Mouse (Mus musculus) stomach, embryonic 14.5 days (tissue): ENCODE data around the gene Mmp24. TPM values are rescaled to one million over a fixed set of nuclear protein-coding genes. Genes with fewer than 3 reads are reported as not detected.
"Not testable (repeated sequence)": the region's sequence is repeated elsewhere in the genome, so short reads cannot be mapped to it uniquely, and the experiment has no call there.

ENCODE experiments used
- ATAC-seq: fragments of 200-750 bp; cut with Nextera tagmentation; 2 replicates; pipeline ENCODE4 v1.8.0; 2017; ENCODE audit warnings: low read depth, moderate TSS enrichment; ENCODE audit not compliant: insufficient number of reproducible peaks, insufficient read depth, low FRiP score
- H3K27ac ChIP-seq: fragments of 300-500 bp; sonication (generic); 2 replicates; pipeline ENCODE4 v1.5.1; 2014; ENCODE audit warnings: mild to moderate bottlenecking, low read length, moderate library complexity, mixed read lengths
- H3K27me3 ChIP-seq: fragments of 300-500 bp; sonication (generic); 2 replicates; pipeline ENCODE4 v1.6.1; 2014; ENCODE audit warnings: low read length, control low read depth, mixed read lengths; ENCODE audit not compliant: control insufficient read depth, insufficient read depth
- H3K36me3 ChIP-seq: fragments of 300-500 bp; sonication (generic); 2 replicates; pipeline ENCODE4 v1.6.1; 2014; ENCODE audit warnings: mild to moderate bottlenecking, control low read depth, low read length, moderate library complexity, mixed read lengths; ENCODE audit not compliant: control insufficient read depth, insufficient read depth
- H3K4me1 ChIP-seq: fragments of 300-500 bp; sonication (generic); 2 replicates; pipeline ENCODE4 v1.6.1; 2014; ENCODE audit warnings: low read length, control low read depth, mixed read lengths; ENCODE audit not compliant: control insufficient read depth, insufficient read depth
- H3K4me2 ChIP-seq: fragments of 300-500 bp; sonication (generic); replicated peaks from 2 replicates; pipeline ENCODE4 v1.6.1; 2014; ENCODE audit warnings: low read depth, low read length, control low read depth
- H3K4me3 ChIP-seq: fragments of 300-500 bp; sonication (generic); 2 replicates; pipeline ENCODE4 v1.5.1; 2014; ENCODE audit warnings: low read depth, low read length, control low read depth
- H3K9ac ChIP-seq: fragments of 300-500 bp; sonication (generic); replicated peaks from 2 replicates; pipeline ENCODE4 v1.6.1; 2014; ENCODE audit warnings: low read depth, mild to moderate bottlenecking, control low read depth, low read length, moderate library complexity, mixed read lengths
- H3K9me3 ChIP-seq: fragments of 300-500 bp; sonication (generic); 2 replicates; pipeline ENCODE4 v1.6.1; 2016; ENCODE audit warnings: low read depth, low read length, control low read depth; ENCODE audit not compliant: control insufficient read depth
- WGBS: fragments of 180-500 bp; shearing (Covaris S2); extraction: QIAGEN DNeasy Blood & Tissue Kit; methylation state at CpG from one replicate; pipeline ENCODE4 v1.1.7; 2014; 5-methylcytosine and 5-hydroxymethylcytosine counted together
- polyA plus RNA-seq: library from polyadenylated mRNA; unstranded; fragments of >200 nt; fragmentation: Nextera tagmentation; extraction: Ambion mirVana; gene quantifications from 2 replicates; pipeline ENCODE4 v1.2.1, GENCODE M21; 2014

Gene Mmp24
- polyA plus RNA-seq, 1 experiment from 2014 or later = 0.51 TPM

DNA sequence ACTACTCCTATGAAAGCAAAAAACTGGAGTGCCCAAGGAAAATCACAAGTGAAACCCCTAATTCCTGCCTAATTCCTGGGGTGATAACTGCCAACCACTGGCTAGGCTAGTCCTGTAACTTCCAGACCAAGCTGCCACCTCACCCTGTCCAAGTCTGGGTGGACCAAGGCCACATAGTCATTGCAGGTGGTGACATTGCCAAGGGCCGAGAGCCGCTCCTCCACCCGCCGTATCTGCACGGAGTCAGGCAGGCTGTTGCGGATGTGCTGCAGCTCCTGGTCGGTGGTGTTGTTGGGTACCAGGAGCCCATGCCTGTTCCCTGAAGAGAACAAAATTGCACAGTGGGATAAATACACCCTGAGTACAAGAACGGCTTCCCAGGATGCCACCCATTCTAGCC lies 48.6 kb downstream of the Mmp24 start:
- no peak for ATAC-seq
- Histone ChIP-seq H3K4me3 (no peak overlapping the region), H3K36me3 (peaks cover 41% of the 10 kb centered on the region), H3K27me3 (no peaks in the 10 kb centered on the region), H3K4me1 (peaks cover 11% of the 10 kb centered on the region; the same call in 1 of the 2 replicates), H3K9ac (no peak overlapping the region), H3K4me2 (no peak overlapping the region), H3K9me3 (no peaks in the 10 kb centered on the region), H3K27ac (no peak overlapping the region)
- WGBS = 97% methylated on average over 8 of the region's 8 CpGs

DNA sequence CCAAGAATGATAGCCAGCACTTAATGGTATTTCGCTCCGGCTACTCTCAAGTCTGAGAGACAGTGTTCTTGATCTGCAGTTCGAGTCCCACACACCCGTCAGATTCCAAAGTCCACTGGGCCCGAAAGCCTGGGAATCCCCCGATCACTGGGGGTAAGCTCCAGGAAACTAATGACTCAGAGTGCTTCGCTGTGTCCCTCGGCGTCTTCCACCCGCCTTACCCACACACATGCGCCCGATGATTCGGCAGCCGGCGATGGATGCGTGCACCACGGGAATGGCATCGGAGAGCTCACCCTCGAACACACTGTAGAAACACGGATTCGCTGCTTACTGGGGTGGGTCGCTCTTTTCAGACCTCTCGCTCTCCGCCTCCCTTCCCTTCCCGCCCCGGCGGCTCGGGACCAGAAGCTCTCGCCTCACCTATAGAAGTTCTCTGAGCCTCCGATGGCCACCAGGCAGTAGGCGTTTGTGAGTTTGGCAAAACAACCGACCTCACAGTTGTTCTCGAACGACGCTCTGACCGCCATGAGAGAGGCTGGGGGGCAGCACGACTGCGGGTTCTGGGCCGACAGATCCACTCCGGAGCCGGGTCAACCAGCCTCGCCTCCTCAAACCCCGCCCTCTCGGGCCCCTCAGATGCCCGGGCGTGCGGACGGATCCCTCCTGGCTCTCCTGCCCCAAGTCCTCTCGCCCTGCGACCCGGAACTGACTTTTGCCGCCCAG lies 50.9 kb downstream of the Mmp24 start:
- no peak for ATAC-seq
- H3K9me3 ChIP-seq = no peaks in the 10 kb centered on the region

DNA sequence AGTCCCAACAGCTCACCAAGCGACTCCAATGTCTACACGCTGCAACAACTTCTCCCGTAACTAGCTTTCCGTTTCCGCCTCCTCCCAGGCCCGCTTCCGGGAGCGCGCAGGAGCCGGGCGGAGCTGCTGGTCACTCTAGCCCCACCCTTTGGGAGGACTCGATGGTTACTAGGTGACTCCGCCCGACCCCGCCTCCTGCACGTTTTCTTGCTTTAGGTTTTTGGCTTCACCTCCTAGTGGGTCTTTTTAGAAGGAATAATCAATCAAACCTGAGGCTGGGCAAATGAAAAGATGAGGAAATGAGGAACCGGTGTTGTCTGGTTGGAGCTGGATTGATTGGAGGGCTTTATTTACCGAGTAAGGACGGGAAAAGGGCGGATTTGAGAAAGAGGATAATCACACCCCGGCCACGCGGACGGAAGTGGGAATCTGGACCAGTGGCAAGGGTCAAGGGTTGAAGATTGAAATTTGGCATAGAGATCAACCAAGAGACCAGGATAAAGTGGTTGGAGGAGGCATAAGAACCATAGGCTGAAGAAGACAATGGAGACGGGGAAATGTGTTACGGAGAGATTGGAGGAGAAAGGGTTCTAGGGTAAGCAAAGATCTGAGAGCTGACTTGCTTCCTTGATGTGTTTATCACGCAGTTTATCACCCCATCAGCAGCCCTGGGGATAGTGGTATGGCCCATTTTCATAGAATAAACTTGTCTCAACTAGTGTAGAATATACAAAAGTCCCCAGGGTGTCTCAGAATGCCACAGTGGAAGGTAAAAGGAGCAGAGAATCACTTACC lies 51.7 kb downstream of the Mmp24 start, which contains the start of gene Eif6:
TSS of gene Eif6 (minus strand) at position 296 of the 795 bp plus-strand sequence.
- H3K36me3 ChIP-seq = peaks cover 22% of the 10 kb centered on the region; the same call in 1 of the 2 replicates
- 2% methylated on average over 27 of the region's 27 CpGs for WGBS
- H3K4me3 ChIP-seq = peak within 1 kb of the TSS; percentile 78
- peaks cover 7% of the 10 kb centered on the region; the same call in 1 of the 2 replicates for H3K4me1 ChIP-seq
- H3K27ac ChIP-seq = peak within 1 kb of the TSS; percentile 75; the same call in 1 of the 2 replicates
- peak within 1 kb of the TSS; percentile 87 for H3K4me2 ChIP-seq
- H3K9ac ChIP-seq = peak within 1 kb of the TSS; percentile 80
- no peaks in the 10 kb centered on the region for H3K9me3 ChIP-seq
- peak; percentile 93 for ATAC-seq
- H3K27me3 ChIP-seq = no peaks in the 10 kb centered on the region

More for the DNA sequence above, 50.9 kb downstream of the Mmp24 start:
- Histone ChIP-seq H3K4me1 (peaks cover 7% of the 10 kb centered on the region; the same call in 1 of the 2 replicates), H3K27ac (peak overlapping the region; percentile 75; the same call in 1 of the 2 replicates), H3K36me3 (peaks cover 28% of the 10 kb centered on the region), H3K4me2 (peak overlapping the region; percentile 87), H3K4me3 (peak overlapping the region; percentile 78), H3K27me3 (no peaks in the 10 kb centered on the region), H3K9ac (peak overlapping the region; percentile 80)
- 2% methylated on average over 52 of the region's 52 CpGs for WGBS

DNA sequence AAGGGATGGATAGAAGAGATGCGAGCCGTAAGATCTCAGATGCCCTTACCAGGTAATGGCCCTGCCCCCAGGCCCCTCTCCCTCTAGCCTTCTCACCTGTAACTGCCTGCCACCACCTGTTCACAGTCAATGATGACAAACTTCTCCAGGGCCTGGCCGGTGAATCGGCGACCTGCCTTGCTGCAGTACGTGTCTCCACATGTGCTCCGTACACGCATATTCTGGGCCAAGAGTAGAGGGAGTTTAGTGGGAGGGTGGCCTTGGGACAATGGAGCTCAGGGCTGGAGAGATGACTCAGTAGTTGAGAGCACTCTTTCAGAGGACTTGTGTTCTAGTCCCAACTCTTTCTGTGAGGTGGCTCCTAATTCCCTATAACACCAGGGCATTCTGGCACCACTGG lies 55.7 kb downstream of the Mmp24 start:
- 85% methylated on average over 8 of the region's 8 CpGs for WGBS
- no peak overlapping the region for H3K27ac ChIP-seq

DNA sequence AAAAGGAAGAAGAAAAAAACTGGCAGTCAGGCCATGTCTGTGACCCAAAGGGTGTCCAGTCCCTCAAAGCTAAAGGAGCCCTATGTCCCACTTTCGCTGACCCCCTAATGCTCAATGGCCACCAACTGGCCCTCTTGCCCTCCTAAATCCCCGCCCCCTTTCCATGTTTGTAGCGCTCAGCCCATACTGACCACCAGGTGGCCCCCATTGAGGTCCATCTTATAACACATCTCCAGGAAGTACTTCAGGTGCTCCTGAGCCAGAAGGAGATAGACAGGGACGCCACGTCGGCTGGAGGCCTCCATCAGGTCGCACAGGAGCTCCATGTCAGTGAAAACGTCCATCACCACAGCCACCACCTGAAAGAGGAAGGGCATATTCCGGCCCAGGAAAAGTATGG lies 56.2 kb downstream of the Mmp24 start:
- Histone ChIP-seq H3K4me3 (no peak overlapping the region), H3K4me2 (no peak overlapping the region), H3K4me1 (no peaks in the 10 kb centered on the region), H3K36me3 (no peaks in the 10 kb centered on the region), H3K9ac (no peak overlapping the region), H3K9me3 (no peaks in the 10 kb centered on the region), H3K27me3 (no peaks in the 10 kb centered on the region), H3K27ac (no peak overlapping the region)
- 60% methylated on average over 9 of the region's 9 CpGs for WGBS
- ATAC-seq = no peak

More for the DNA sequence above, 55.7 kb downstream of the Mmp24 start:
- Histone ChIP-seq H3K4me2 (no peak overlapping the region), H3K9ac (no peak overlapping the region), H3K4me3 (no peak overlapping the region), H3K27me3 (no peaks in the 10 kb centered on the region), H3K4me1 (no peaks in the 10 kb centered on the region), H3K9me3 (no peaks in the 10 kb centered on the region), H3K36me3 (no peaks in the 10 kb centered on the region)
- ATAC-seq = no peak

DNA sequence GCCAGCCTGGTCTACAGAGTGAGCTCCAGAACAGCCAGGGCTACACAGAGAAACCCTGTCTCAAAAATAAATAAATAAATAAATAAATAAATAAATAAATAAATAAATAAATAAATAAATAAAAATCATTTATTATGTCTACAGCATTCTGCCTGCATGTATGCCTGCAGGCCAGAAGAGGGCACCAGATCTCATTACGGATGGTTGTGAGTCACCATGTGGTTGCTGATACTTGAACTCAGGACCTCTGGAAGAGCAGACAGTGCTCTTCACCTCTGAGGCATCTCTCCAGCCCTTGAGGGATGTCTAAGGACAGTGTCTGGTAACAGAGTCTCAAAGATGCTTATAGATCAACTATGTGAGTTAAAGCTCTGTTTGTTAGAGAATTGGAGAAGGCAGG lies 56.9 kb downstream of the Mmp24 start:
- H3K9me3 ChIP-seq, H3K4me2 ChIP-seq, H3K4me3 ChIP-seq, H3K4me1 ChIP-seq, H3K27ac ChIP-seq, H3K27me3 ChIP-seq, H3K36me3 ChIP-seq, H3K9ac ChIP-seq, ATAC-seq: not testable (repeated sequence)
- 86% methylated on average over 1 of the region's 1 CpGs for WGBS

DNA sequence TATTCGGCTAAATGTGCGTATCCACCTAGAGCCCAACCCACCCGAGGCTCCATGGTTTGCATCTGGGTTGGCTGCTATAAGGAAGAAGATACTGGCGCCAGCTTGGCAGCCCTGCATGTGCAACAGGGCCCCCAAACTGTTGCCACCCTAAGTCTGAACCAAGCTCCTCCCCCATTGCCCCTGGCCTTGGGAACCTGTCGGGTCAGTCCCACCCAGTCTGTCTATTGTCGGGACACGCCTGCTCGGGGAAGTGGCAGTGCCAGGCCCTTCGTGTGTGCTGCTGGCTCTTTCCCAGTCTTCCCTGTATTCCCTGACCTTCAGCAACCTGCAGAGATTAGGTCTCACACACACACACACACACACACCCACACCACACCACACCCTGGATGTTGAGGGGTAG lies 59.6 kb downstream of the Mmp24 start, which contains the start of gene Fam83c:
TSS of gene Fam83c (minus strand) at position 123 of the 400 bp plus-strand sequence.
- H3K36me3 ChIP-seq = no peaks in the 10 kb centered on the region
- no peak within 1 kb of the TSS for H3K4me3 ChIP-seq
- ATAC-seq = peak; percentile 68; the same call in 1 of the 2 replicates
- H3K27ac ChIP-seq = no peak within 1 kb of the TSS
- H3K4me2 ChIP-seq = peak within 1 kb of the TSS; percentile 20; the same call in 1 of the 2 replicates
- no peaks in the 10 kb centered on the region for H3K27me3 ChIP-seq
- 51% methylated on average over 9 of the region's 9 CpGs for WGBS
- H3K4me1 ChIP-seq = no peaks in the 10 kb centered on the region
- no peaks in the 10 kb centered on the region for H3K9me3 ChIP-seq
- H3K9ac ChIP-seq = no peak within 1 kb of the TSS

DNA sequence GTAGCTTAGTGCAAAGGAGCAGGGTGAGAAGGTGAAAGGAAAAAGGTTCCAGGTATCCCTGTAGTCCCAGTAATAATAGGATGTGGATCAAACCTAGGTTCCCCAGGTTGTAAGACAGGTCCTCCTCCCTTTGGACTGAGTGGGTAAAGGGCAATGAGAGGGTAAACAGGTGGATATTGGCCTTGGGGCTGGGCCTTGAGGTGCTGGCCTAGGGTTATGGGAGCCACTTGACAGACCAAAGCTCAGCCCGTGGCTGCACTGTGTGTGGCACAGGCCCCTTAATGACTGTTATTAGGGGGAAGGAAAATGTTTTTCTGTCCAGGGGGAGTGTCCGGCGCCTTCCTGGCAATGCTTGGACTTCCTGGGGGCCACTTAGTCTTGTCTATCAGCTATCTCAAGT lies 62.8 kb downstream of the Mmp24 start:
- no peaks in the 10 kb centered on the region for H3K9me3 ChIP-seq
- 59% methylated on average over 3 of the region's 3 CpGs for WGBS
- H3K4me1 ChIP-seq = no peaks in the 10 kb centered on the region
- ATAC-seq = no peak
- no peak overlapping the region for H3K4me2 ChIP-seq
- H3K27ac ChIP-seq = no peak overlapping the region
- no peaks in the 10 kb centered on the region for H3K27me3 ChIP-seq
- H3K36me3 ChIP-seq = no peaks in the 10 kb centered on the region
- no peak overlapping the region for H3K4me3 ChIP-seq
- H3K9ac ChIP-seq = no peak overlapping the region
